Mouse (Mus musculus): ENCODE measurements at regions not wholly inside any gene's neighbourhood (a gene's known extent, or its start where the extent isn't known, plus 50 kb on each side); places are given as distances from the start of the nearest gene placed in this dataset.

GRCm38 (mm10) chr1:34642304-34642893 lies 62.9 kb downstream of the Amer3 start:
- peak; percentile 56; the same call in 1 of the 2 replicates for ATAC-seq (ENCODE audit: insufficient number of reproducible peaks, low FRiP score, low TSS enrichment)

- no peak for ATAC-seq (ENCODE audit: insufficient number of reproducible peaks, low FRiP score, low TSS enrichment)
These were observed 74.6 kb downstream of the Amer3 start for GRCm38 (mm10) chr1:34653963-34654644.

GRCm38 (mm10) chr1:34657481-34657880 lies 78.0 kb downstream of the Amer3 start:
- ATAC-seq (ENCODE audit: insufficient number of reproducible peaks, low FRiP score, low TSS enrichment), result no peak

GRCm38 (mm10) chr1:34663875-34664547 lies 84.6 kb downstream of the Amer3 start:
- no peak for ATAC-seq (ENCODE audit: insufficient number of reproducible peaks, low FRiP score, low TSS enrichment)

- ATAC-seq (ENCODE audit: insufficient number of reproducible peaks, low FRiP score, low TSS enrichment), result no peak
These were observed 85.5 kb downstream of the Amer3 start for GRCm38 (mm10) chr1:34664816-34665511.

- no peak for ATAC-seq (ENCODE audit: insufficient number of reproducible peaks, low FRiP score, low TSS enrichment)
These were observed 86.0 kb downstream of the Amer3 start for GRCm38 (mm10) chr1:34665512-34665854.

- no peak for ATAC-seq (ENCODE audit: insufficient number of reproducible peaks, low FRiP score, low TSS enrichment)
These were observed 86.8 kb downstream of the Amer3 start for GRCm38 (mm10) chr1:34666226-34666662.

- ATAC-seq (ENCODE audit: insufficient number of reproducible peaks, low FRiP score, low TSS enrichment), result no peak
These were observed 97.8 kb downstream of the Amer3 start for GRCm38 (mm10) chr1:34677105-34677741.

GRCm38 (mm10) chr1:34677832-34678733 lies 98.6 kb downstream of the Amer3 start:
- peak; percentile 38; the same call in 1 of the 2 replicates for ATAC-seq (ENCODE audit: insufficient number of reproducible peaks, low FRiP score, low TSS enrichment)

GRCm38 (mm10) chr1:34678734-34679068 lies 99.2 kb downstream of the Amer3 start:
- ATAC-seq (ENCODE audit: insufficient number of reproducible peaks, low FRiP score, low TSS enrichment), result no peak

- no peak for ATAC-seq (ENCODE audit: insufficient number of reproducible peaks, low FRiP score, low TSS enrichment)
These were observed 107.1 kb downstream of the Amer3 start for GRCm38 (mm10) chr1:34686539-34686938.

GRCm38 (mm10) chr1:34696533-34696932 lies 117.1 kb downstream of the Amer3 start:
- no peak for ATAC-seq (ENCODE audit: insufficient number of reproducible peaks, low FRiP score, low TSS enrichment)

- 0 out of 2 replicates have a peak, but pooled peaks have one; percentile 45 for ATAC-seq (ENCODE audit: insufficient number of reproducible peaks, low FRiP score, low TSS enrichment)
These were observed 121.0 kb downstream of the Amer3 start for GRCm38 (mm10) chr1:34700237-34701030.

GRCm38 (mm10) chr1:34701436-34701835 lies 122.0 kb downstream of the Amer3 start:
- ATAC-seq (ENCODE audit: insufficient number of reproducible peaks, low FRiP score, low TSS enrichment), result no peak

- no peak for ATAC-seq (ENCODE audit: insufficient number of reproducible peaks, low FRiP score, low TSS enrichment)
These were observed 129.6 kb downstream of the Amer3 start for GRCm38 (mm10) chr1:34709089-34709488.

GRCm38 (mm10) chr1:34722674-34723073 lies 120.2 kb downstream of the Fam168b start:
- no peak for ATAC-seq (ENCODE audit: insufficient number of reproducible peaks, low FRiP score, low TSS enrichment)

- ATAC-seq (ENCODE audit: insufficient number of reproducible peaks, low FRiP score, low TSS enrichment), result no peak
These were observed 110.7 kb downstream of the Fam168b start for GRCm38 (mm10) chr1:34732156-34732555.

GRCm38 (mm10) chr1:34733026-34733913 lies 109.6 kb downstream of the Fam168b start:
- ATAC-seq (ENCODE audit: insufficient number of reproducible peaks, low FRiP score, low TSS enrichment), result no peak
